Mouse (Mus musculus): Measurements from ENCODE around the gene Pax4. TPM values are rescaled to one million over a fixed set of nuclear protein-coding genes. Genes with fewer than 3 reads are reported as not detected.

The Pax4 gene
- polyA plus RNA-seq, 1 experiment from 2014 or later: not detected

Other genes starting within 250 kb of the Pax4 start
- 28.1 and 28.4 TPM in 2 replicates for gene Zfp800, start 51.3 kb downstream of the Pax4 start, polyA plus RNA-seq (2016; fragmentation: Nextera tagmentation; extraction: Ambion mirVana)
- 288 and 291 TPM in 2 replicates for gene Arf5, start 25.8 kb downstream of the Pax4 start, polyA plus RNA-seq (2016; fragmentation: Nextera tagmentation; extraction: Ambion mirVana)
- not detected in 2 replicates for gene Fscn3, start 21.6 kb downstream of the Pax4 start, polyA plus RNA-seq (2016; fragmentation: Nextera tagmentation; extraction: Ambion mirVana)
- gene Gcc1, start 21.0 kb downstream of the Pax4 start, polyA plus RNA-seq (2016; fragmentation: Nextera tagmentation; extraction: Ambion mirVana): 14.8 and 16.2 TPM in 2 replicates
- 104 and 109 TPM in 2 replicates for gene Snd1, start 25.8 kb upstream of the Pax4 start, polyA plus RNA-seq (2016; fragmentation: Nextera tagmentation; extraction: Ambion mirVana)

Measured in forebrain, embryonic 12.5 days (tissue).